Mouse (Mus musculus) heart, adult 11 months (tissue): ENCODE measurements at regions not wholly inside any gene's neighbourhood (a gene's known extent, or its start where the extent isn't known, plus 50 kb on each side); places are given as distances from the start of the nearest gene placed in this dataset.

Experiments used
- DNase-seq: peaks from one replicate; pipeline ENCODE4 v3.0.0; 2022

- DNase-seq: peak; percentile 81
Measured at GRCm38 (mm10) chrX:23136710-23137109, 228.2 kb downstream of the Klhl13 start.

GRCm38 (mm10) chrX:23095867-23096266 is 269.0 kb downstream of the Klhl13 start:
- no peak for DNase-seq

- no peak for DNase-seq
Measured at GRCm38 (mm10) chrX:23092774-23093173, 272.1 kb downstream of the Klhl13 start.

GRCm38 (mm10) chrX:23066432-23066831 is 298.4 kb downstream of the Klhl13 start:
- no peak for DNase-seq

GRCm38 (mm10) chrX:23027622-23028021 is 337.3 kb downstream of the Klhl13 start:
- no peak for DNase-seq

- DNase-seq: no peak
Measured at GRCm38 (mm10) chrX:23015562-23015961, 349.3 kb downstream of the Klhl13 start.

- no peak for DNase-seq
Measured at GRCm38 (mm10) chrX:23015118-23015517, 349.8 kb downstream of the Klhl13 start.
